Mouse (Mus musculus) lung, postnatal 0 days (tissue): ENCODE results near the gene Phospho1.

Experiments
- CTCF ChIP-seq: IDR thresholded peaks from 2 replicates; pipeline ENCODE4 v1.5.1; 2016; ENCODE audit warnings: antibody characterized with exemption, mild to moderate bottlenecking
- EP300 ChIP-seq: IDR thresholded peaks from 2 replicates; pipeline ENCODE4 v1.6.1; 2016; ENCODE audit warnings: antibody characterized with exemption, mild to moderate bottlenecking, control low read depth

GRCm38 (mm10) chr11:95829526-95830050 lies 5.3 kb downstream of the Phospho1 start:
- TF ChIP-seq CTCF: no peak
- TF ChIP-seq EP300: no peak
